Mouse (Mus musculus) embryonic facial prominence, embryonic 13.5 days (tissue): ENCODE measurements around the gene Nipa1. TPM values are rescaled to one million over a fixed set of nuclear protein-coding genes. Genes with fewer than 3 reads are reported as not detected.

ENCODE experiments used
- ATAC-seq: fragments of 200-750 bp; cut with Nextera tagmentation; 2 replicates; pipeline ENCODE4 v1.8.0; 2017; ENCODE audit warnings: low read depth; ENCODE audit not compliant: insufficient number of reproducible peaks, insufficient read depth, low FRiP score, low TSS enrichment
- H3K27ac ChIP-seq: fragments of 300-500 bp; sonication (generic); 2 replicates; pipeline ENCODE4 v1.5.1; 2015; ENCODE audit warnings: moderate library complexity, mild to moderate bottlenecking, inconsistent platforms
- H3K27me3 ChIP-seq: fragments of 300-500 bp; sonication (generic); 2 replicates; pipeline ENCODE4 v1.6.1; 2015; ENCODE audit warnings: mild to moderate bottlenecking, inconsistent platforms
- H3K36me3 ChIP-seq: fragments of 300-500 bp; sonication (generic); 2 replicates; pipeline ENCODE4 v1.6.1; 2015; ENCODE audit warnings: mild to moderate bottlenecking, inconsistent platforms
- H3K4me1 ChIP-seq: fragments of 300-500 bp; sonication (generic); 2 replicates; pipeline ENCODE4 v1.6.1; 2015; ENCODE audit warnings: inconsistent platforms
- H3K4me2 ChIP-seq: fragments of 300-500 bp; sonication (generic); 2 replicates; pipeline ENCODE4 v1.6.1; 2015; ENCODE audit warnings: moderate library complexity, mild to moderate bottlenecking, inconsistent platforms
- H3K4me3 ChIP-seq: fragments of 300-500 bp; sonication (generic); 2 replicates; pipeline ENCODE4 v1.5.1; 2015; ENCODE audit warnings: mild to moderate bottlenecking, inconsistent platforms
- H3K9ac ChIP-seq: fragments of 300-500 bp; sonication (generic); 2 replicates; pipeline ENCODE4 v1.6.1; 2015; ENCODE audit warnings: mild to moderate bottlenecking, inconsistent platforms
- H3K9me3 ChIP-seq: fragments of 300-500 bp; sonication (generic); 2 replicates; pipeline ENCODE4 v1.6.1; 2016; ENCODE audit warnings: inconsistent platforms
- WGBS: fragments of 180-500 bp; shearing (Covaris S2); methylation state at CpG from one replicate; pipeline ENCODE4 v1.1.7; 2015; ENCODE audit warnings: mixed read lengths; 5-methylcytosine and 5-hydroxymethylcytosine counted together
- polyA plus RNA-seq: library from polyadenylated mRNA; unstranded; fragments of >200 nt; fragmentation: Nextera tagmentation; extraction: Ambion mirVana; gene quantifications from 2 replicates; pipeline ENCODE4 v1.2.1, GENCODE M21; 2015

Nipa1 gene
- polyA plus RNA-seq, 1 experiment from 2014 or later: 9.8 TPM

DNA sequence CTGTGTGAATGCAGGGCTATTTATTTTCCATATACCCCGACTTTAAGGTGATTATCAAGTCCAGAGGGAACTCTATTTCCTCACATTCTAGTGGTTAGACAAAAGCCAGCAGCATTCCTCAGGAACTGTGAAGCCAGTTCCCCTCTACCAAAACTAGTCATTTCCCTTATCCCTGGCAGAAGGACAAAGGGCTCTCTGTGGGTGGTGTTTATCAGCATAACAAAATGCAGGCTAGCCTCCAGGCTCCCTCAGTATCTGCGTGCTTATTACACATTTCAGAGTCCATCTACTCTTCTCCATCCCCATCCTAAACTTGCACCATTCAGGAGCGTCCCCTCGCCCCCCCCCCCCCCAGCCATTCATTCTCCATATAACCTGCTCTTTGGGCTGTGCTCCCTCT is 20.8 kb downstream of the Nipa1 start:
- Histone ChIP-seq H3K9me3 (no peaks in the 10 kb centered on the region), H3K9ac (no peak overlapping the region), H3K27ac (no peak overlapping the region), H3K4me3 (no peak overlapping the region), H3K27me3 (no peaks in the 10 kb centered on the region), H3K4me1 (peaks cover 4% of the 10 kb centered on the region; the same call in 1 of the 2 replicates), H3K36me3 (no peaks in the 10 kb centered on the region), H3K4me2 (no peak overlapping the region)
- WGBS: 11% methylated on average over 4 of the region's 4 CpGs
- no peak for ATAC-seq

DNA sequence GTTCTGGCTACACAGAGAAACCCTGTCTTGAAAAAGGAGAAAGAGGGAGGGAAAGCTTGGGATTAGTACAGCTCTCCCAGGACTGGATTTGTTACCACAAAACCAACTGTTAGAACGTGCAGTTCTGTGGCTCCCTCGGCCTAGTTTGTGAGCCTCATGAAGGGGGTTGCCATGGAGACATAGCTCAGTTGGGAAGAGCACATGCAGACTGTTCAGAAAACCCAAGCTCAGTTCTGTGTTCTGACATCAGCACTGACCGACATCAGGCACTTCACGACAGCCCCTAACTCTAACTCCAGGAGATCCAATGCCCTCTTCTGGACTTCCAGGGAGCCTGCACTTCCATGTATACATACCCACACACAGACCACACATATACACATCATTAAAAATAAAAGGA is 24.7 kb downstream of the Nipa1 start:
- H3K27me3 ChIP-seq: no peaks in the 10 kb centered on the region
- H3K9ac ChIP-seq: no peak overlapping the region
- ATAC-seq: peak; percentile 26; the same call in 1 of the 2 replicates
- H3K27ac ChIP-seq: no peak overlapping the region
- no peak overlapping the region for H3K4me2 ChIP-seq
- H3K4me3 ChIP-seq: no peak overlapping the region
- no peaks in the 10 kb centered on the region for H3K36me3 ChIP-seq
- WGBS: 50% methylated on average over 4 of the region's 4 CpGs
- peaks cover 4% of the 10 kb centered on the region; the same call in 1 of the 2 replicates for H3K4me1 ChIP-seq
- H3K9me3 ChIP-seq: no peaks in the 10 kb centered on the region

DNA sequence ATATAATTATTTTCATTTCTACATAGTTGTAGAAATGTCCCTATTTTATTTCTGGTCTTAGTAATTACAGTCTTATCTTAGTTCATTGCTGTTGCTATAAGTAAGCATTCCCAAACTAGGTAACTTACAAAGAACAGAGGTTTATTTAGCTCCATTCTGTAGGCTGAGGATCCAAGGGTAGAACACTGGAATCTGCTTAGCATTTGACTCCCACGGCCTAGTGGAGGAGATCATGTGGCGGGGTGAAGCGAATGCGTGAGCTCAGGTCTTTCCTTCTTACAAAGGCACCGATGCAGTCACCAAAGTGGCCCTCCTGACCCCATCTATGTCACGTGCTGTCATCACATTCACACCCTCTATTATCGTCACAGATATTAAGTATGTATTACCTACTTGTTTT is 27.9 kb downstream of the Nipa1 start:
- no peaks in the 10 kb centered on the region for H3K27me3 ChIP-seq
- ATAC-seq: no peak
- no peak overlapping the region for H3K27ac ChIP-seq
- 87% methylated on average over 7 of the region's 7 CpGs for WGBS
- no peaks in the 10 kb centered on the region for H3K36me3 ChIP-seq
- H3K4me3 ChIP-seq: no peak overlapping the region
- H3K9ac ChIP-seq: no peak overlapping the region
- no peak overlapping the region for H3K4me2 ChIP-seq
- H3K4me1 ChIP-seq: no peaks in the 10 kb centered on the region
- H3K9me3 ChIP-seq: no peaks in the 10 kb centered on the region

DNA sequence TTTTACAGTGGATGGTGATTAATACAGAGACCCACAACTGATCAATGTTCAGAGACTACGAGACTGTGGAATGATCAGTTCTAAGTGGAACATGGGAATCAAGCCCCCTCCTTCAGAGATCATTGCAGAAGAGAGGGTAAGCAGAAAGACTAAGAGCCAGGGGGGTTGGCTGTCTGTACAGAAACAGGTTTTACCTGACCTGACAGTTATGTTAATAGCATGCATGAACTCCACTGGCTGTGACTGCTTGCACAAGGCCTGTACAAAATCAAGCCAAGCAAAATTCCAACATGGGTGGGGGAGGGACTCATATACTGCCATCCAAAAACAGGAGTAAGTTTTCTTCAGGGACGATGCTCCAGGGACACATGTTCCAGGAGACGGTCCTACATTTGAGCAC is 28.6 kb downstream of the Nipa1 start:
- H3K36me3 ChIP-seq: no peaks in the 10 kb centered on the region
- no peaks in the 10 kb centered on the region for H3K27me3 ChIP-seq
- H3K4me1 ChIP-seq: peaks cover 2% of the 10 kb centered on the region; the same call in 1 of the 2 replicates
- no peak for ATAC-seq
- no peak overlapping the region for H3K9ac ChIP-seq
- H3K9me3 ChIP-seq: no peaks in the 10 kb centered on the region
- 79% methylated on average over 3 of the region's 3 CpGs for WGBS
- H3K4me2 ChIP-seq: no peak overlapping the region
- H3K4me3 ChIP-seq: no peak overlapping the region
- no peak overlapping the region for H3K27ac ChIP-seq

DNA sequence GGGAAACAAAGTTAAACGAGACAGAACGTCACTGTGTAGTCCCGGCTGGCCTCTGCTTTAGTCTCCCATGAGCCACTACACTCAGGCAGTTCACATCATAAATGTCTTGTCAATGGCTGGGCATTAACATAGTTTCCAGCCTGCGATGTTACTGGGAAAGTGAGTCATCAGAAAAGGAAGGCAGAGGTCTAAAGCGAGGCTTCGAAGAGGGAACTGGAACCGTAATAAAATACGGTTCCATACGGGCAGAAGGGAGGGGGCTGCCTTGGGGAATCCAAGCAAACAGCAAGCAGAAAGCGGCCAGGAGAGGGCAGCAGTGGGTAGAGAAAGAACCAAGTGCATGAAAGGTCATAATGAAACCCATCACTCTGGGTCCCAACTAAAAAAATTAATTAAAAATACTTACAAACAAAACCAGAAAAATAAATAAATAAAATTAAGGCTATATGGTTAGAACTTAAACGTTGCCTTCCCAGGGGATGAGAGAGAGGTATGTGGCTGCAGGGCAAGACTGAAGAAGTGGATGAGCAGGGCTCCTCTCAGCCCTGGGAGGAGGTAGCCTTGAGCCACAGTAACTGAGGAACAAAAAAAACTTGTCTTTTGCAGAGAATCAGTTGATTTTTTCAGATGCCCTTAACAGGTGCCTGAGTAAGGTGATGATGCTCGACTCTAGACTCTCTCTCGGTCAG is 33.1 kb downstream of the Nipa1 start:
- H3K4me1 ChIP-seq: peaks cover 2% of the 10 kb centered on the region; the same call in 1 of the 2 replicates
- no peak overlapping the region for H3K27ac ChIP-seq
- H3K9ac ChIP-seq: no peak overlapping the region
- peak; percentile 37; the same call in 1 of the 2 replicates for ATAC-seq
- no peaks in the 10 kb centered on the region for H3K9me3 ChIP-seq
- H3K27me3 ChIP-seq: no peaks in the 10 kb centered on the region
- WGBS: 32% methylated on average over 13 of the region's 13 CpGs
- H3K4me3 ChIP-seq: no peak overlapping the region
- H3K4me2 ChIP-seq: peak overlapping the region; percentile 51
- H3K36me3 ChIP-seq: peaks cover 6% of the 10 kb centered on the region; the same call in 1 of the 2 replicates

DNA sequence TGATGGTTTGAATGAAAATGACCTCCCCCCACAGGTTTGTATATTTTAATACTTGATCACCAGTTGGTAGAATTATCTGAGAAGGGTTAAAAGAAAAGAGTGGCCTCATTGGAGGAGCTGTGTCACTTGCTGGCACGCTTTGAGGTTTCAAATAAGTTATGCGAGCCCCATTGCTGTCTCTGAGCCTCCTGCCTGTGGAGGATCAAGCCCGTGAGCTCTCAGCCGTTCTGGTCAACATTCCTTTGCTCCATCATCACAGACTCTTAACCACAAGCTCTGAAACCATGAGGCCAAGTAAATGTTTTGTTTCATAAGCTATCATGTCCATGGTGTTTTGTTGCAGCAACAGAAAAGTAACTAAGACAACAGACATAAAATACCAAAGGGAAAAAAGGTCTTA is 35.0 kb downstream of the Nipa1 start:
- no peak for ATAC-seq

DNA sequence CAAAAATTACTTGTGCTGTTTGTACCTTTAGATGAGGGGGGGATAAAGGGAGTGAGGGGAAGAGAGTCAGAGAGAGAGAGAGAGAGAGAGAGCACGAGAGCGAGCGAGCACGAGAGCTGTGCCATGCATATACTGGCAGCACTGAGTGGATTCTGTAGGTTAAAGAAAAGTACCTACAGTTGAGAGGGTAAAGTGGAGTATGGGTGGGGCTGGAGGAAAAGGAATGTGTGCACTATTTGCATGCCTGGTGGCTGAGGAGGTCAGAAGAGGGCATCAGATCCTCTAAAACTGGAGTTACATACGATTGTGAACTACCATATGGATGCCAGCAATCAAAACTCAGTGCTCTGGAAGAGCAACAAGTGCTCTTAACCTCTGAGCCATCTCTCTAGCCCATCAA is 36.6 kb downstream of the Nipa1 start:
- H3K9me3 ChIP-seq: no peaks in the 10 kb centered on the region
- peaks cover 2% of the 10 kb centered on the region; the same call in 1 of the 2 replicates for H3K4me1 ChIP-seq
- ATAC-seq: no peak
- H3K36me3 ChIP-seq: peaks cover 32% of the 10 kb centered on the region
- H3K27ac ChIP-seq: no peak overlapping the region
- no peak overlapping the region for H3K4me2 ChIP-seq
- H3K27me3 ChIP-seq: no peaks in the 10 kb centered on the region
- H3K4me3 ChIP-seq: no peak overlapping the region
- WGBS: 83% methylated on average over 5 of the region's 5 CpGs
- H3K9ac ChIP-seq: no peak overlapping the region

More for the DNA sequence above, 35.0 kb downstream of the Nipa1 start:
- Histone ChIP-seq H3K4me1 (peaks cover 2% of the 10 kb centered on the region; the same call in 1 of the 2 replicates), H3K27me3 (no peaks in the 10 kb centered on the region), H3K9ac (no peak overlapping the region), H3K4me3 (no peak overlapping the region), H3K9me3 (no peaks in the 10 kb centered on the region), H3K36me3 (peaks cover 17% of the 10 kb centered on the region), H3K4me2 (no peak overlapping the region), H3K27ac (no peak overlapping the region)
- 55% methylated on average over 4 of the region's 4 CpGs for WGBS

DNA sequence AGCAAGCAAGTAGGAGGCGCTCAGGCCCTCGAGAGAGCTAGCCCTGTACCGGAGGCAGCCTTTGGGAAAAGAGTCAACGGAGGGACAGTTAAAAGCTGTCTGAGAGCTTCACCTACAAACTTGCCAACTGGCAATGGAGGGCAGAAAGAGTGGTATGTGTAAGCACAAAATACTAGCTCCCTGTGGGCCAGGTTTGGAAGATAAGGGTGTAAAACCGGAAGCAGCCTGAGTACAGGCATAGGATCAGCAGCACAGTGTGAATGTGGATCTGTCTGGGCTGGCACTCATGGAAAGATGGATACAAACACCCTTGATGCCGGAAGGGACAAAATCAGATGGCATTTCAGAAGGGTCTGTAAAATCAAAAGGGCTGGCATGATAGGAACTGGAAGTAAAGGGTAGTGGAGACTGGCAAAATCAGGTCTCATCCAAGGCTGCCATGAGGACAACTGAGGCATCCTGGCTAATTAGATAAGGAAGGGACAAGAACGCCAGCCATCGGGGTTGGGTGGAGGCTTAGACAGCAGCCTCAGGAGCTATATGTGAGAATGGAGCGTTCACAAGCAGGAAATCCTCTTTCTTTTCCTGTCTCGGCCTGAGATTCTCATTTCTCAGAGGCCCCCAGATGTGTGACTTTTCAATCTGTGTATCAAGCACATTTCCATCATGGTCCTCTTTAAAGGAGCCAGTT is 37.6 kb downstream of the Nipa1 start:
- peaks cover 2% of the 10 kb centered on the region; the same call in 1 of the 2 replicates for H3K4me1 ChIP-seq
- no peak overlapping the region for H3K9ac ChIP-seq
- H3K36me3 ChIP-seq: peaks cover 32% of the 10 kb centered on the region
- no peaks in the 10 kb centered on the region for H3K9me3 ChIP-seq
- H3K27ac ChIP-seq: no peak overlapping the region
- H3K27me3 ChIP-seq: no peaks in the 10 kb centered on the region
- no peak overlapping the region for H3K4me2 ChIP-seq
- H3K4me3 ChIP-seq: no peak overlapping the region
- WGBS: 86% methylated on average over 10 of the region's 10 CpGs
- ATAC-seq: no peak

DNA sequence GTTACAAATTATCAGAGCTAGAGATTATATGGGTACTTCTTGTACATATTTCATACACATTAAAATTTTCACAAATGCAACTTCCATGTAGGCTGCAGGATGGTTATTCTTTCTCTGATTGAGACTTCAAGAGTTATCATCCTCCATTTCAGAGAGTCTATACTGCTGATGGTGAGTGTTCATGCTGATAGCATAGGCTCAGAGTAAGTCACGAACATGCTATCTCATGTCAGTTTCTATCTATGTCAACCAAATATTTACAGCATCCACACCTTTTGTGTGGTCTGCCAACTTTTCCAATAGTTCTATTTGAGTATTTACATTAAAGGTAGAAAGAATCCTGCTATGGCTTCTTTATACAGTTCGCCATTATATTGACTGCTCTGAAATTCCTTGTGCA is 38.2 kb downstream of the Nipa1 start:
- Histone ChIP-seq H3K9me3 (no peaks in the 10 kb centered on the region), H3K4me1 (peaks cover 1% of the 10 kb centered on the region; the same call in 1 of the 2 replicates), H3K4me2 (no peak overlapping the region), H3K9ac (no peak overlapping the region), H3K4me3 (no peak overlapping the region), H3K36me3 (peaks cover 32% of the 10 kb centered on the region), H3K27me3 (no peaks in the 10 kb centered on the region), H3K27ac (no peak overlapping the region)
- ATAC-seq: no peak
- 94% methylated on average over 2 of the region's 2 CpGs for WGBS

DNA sequence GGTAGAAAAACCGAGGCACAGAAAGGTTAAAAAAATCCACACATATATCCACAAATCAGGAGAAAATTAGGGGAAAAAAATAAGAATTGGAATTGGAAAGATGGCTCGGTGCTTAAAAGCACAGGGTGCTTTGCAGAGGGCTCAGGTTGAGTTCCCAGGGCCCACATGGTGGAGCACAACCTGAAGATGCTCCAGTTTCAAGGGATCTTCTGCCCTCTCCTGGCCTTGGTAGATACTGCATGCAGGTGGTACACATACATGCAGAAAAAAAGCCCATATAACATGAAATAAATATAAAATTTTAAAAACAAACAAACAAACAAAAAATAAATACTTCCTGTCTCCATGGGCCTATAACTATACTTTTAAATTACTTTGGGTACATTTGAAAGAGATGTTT is 45.3 kb downstream of the Nipa1 start:
- no peaks in the 10 kb centered on the region for H3K4me1 ChIP-seq
- H3K9ac ChIP-seq: no peak overlapping the region
- H3K27me3 ChIP-seq: no peaks in the 10 kb centered on the region
- no peak overlapping the region for H3K4me3 ChIP-seq
- ATAC-seq: no peak
- H3K27ac ChIP-seq: no peak overlapping the region
- 94% methylated on average over 2 of the region's 2 CpGs for WGBS
- H3K4me2 ChIP-seq: no peak overlapping the region
- H3K36me3 ChIP-seq: peaks cover 21% of the 10 kb centered on the region
- no peaks in the 10 kb centered on the region for H3K9me3 ChIP-seq

DNA sequence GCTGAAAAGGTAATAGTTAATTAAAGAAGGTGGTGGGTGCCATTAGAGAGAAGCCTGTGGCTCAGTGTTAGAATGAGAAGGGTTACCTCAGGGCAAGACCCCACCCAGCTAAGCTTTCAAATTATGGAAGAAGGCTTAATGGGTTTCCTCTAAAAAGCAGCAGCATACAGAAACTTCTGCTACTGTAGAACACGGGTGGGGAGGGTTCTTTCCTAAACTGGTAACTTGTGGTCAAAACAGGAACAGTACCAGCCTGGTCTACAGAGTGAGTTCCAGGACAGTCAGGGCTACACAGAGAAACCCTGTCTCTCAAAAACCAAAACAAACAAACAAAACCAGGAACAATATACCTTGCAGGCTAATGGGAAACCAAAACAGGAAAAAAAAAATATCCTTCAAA is 50.3 kb downstream of the Nipa1 start:
- 0 out of 2 replicates have a peak, but pooled peaks cover 6% of the 10 kb centered on the region for H3K4me1 ChIP-seq
- H3K4me2 ChIP-seq: no peak overlapping the region
- no peaks in the 10 kb centered on the region for H3K9me3 ChIP-seq
- no peak overlapping the region for H3K27ac ChIP-seq
- ATAC-seq: no peak
- no peaks in the 10 kb centered on the region for H3K27me3 ChIP-seq
- no peak overlapping the region for H3K9ac ChIP-seq
- 65% methylated on average over 1 of the region's 1 CpGs for WGBS
- H3K4me3 ChIP-seq: no peak overlapping the region
- 0 out of 2 replicates have a peak, but pooled peaks cover 4% of the 10 kb centered on the region for H3K36me3 ChIP-seq
